Mouse (Mus musculus): Measurements from ENCODE around the gene Mat2a. TPM values are rescaled to one million over a fixed set of nuclear protein-coding genes. Genes with fewer than 3 reads are reported as not detected.
"Not testable (repeated sequence)": the region's sequence is repeated elsewhere in the genome, so short reads cannot be mapped to it uniquely, and the experiment has no call there.

Gene Mat2a
- total and polyA plus RNA-seq, 3 experiments, result 166 to 456 (median 218) TPM

GRCm38 (mm10) chr6:72480422-72480702 is 41.0 kb upstream of the Mat2a start:
- in situ Hi-C loops (cut with MboI; ENCODE audit: low pct_ligation_motif_present, low pct_unique_long_range_greater_than_20kb, low sequenced_read_pairs) (no loop called here), dilution Hi-C loops (cut with MboI; ENCODE audit: extremely low pct_ligation_motif_present, extremely low pct_unique_long_range_greater_than_20kb, low sequenced_read_pairs) (no loop called here)
- DNase-seq (ENCODE audit: extremely low read depth), result no peak
- H3K79me2 ChIP-seq (replicated peaks; ENCODE audit: control insufficient read depth, extremely low read depth, insufficient read depth, poor library complexity, severe bottlenecking), result no peaks in the 10 kb centered on the region
- no peaks in the 10 kb centered on the region for H3K9me3 ChIP-seq (replicated peaks; ENCODE audit: low read length)
- no peaks in the 10 kb centered on the region for H3K27me3 ChIP-seq (replicated peaks)
- no peak overlapping the region for H3K4me2 ChIP-seq (ENCODE audit: insufficient read depth, low read depth, poor library complexity, severe bottlenecking)
- H3K4me1 ChIP-seq (ENCODE audit: control insufficient read depth in 1 of 2, insufficient read depth in 2 of 2), result peaks cover 0 to 6% of the 10 kb centered on the region in 2 experiments; a peak in 1 of 4 replicates
- H3K4me3 ChIP-seq (replicated peaks in 1 of 3; ENCODE audit: low read depth in 2 of 3, low read length in 2 of 3, poor library complexity in 1 of 3), result no peak overlapping the region
- H3K9ac ChIP-seq (ENCODE audit: insufficient read depth, low read depth), result no peak overlapping the region
- TF ChIP-seq ZNF384 (IDR thresholded peaks at IDR 0.05; ENCODE audit: low read depth, low read length) (no peak), RCOR1 (conservative IDR thresholded peaks at IDR 0.05; ENCODE audit: low read depth, low read length) (no peak)
- no peaks in the 10 kb centered on the region for H3K36me3 ChIP-seq (replicated peaks in 1 of 2; ENCODE audit: control insufficient read depth in 1 of 2, insufficient read depth in 1 of 2, low read length in 1 of 2)
- H3K27ac ChIP-seq (ENCODE audit: insufficient read depth, low read depth), result no peak overlapping the region

- in situ Hi-C loops (cut with MboI; ENCODE audit: low pct_ligation_motif_present, low pct_unique_long_range_greater_than_20kb, low sequenced_read_pairs), result no loop called here
- Histone ChIP-seq H3K27ac (ENCODE audit: insufficient read depth, low read depth) (no peak overlapping the region), H3K36me3 (replicated peaks in 1 of 2; ENCODE audit: control insufficient read depth in 1 of 2, insufficient read depth in 1 of 2, low read length in 1 of 2) (no peaks in the 10 kb centered on the region), H3K9me3 (replicated peaks; ENCODE audit: low read length) (no peaks in the 10 kb centered on the region), H3K27me3 (replicated peaks) (no peaks in the 10 kb centered on the region), H3K79me2 (replicated peaks; ENCODE audit: control insufficient read depth, extremely low read depth, insufficient read depth, poor library complexity, severe bottlenecking) (no peaks in the 10 kb centered on the region), H3K4me1 (ENCODE audit: control insufficient read depth in 1 of 2, insufficient read depth in 2 of 2) (peaks cover 0 to 6% of the 10 kb centered on the region in 2 experiments; a peak in 1 of 4 replicates), H3K4me3 (replicated peaks in 1 of 3; ENCODE audit: low read depth in 2 of 3, low read length in 2 of 3, poor library complexity in 1 of 3) (no peak overlapping the region), H3K9ac (ENCODE audit: insufficient read depth, low read depth) (no peak overlapping the region), H3K4me2 (ENCODE audit: insufficient read depth, low read depth, poor library complexity, severe bottlenecking) (no peak overlapping the region)
- dilution Hi-C loops (cut with MboI; ENCODE audit: extremely low pct_ligation_motif_present, extremely low pct_unique_long_range_greater_than_20kb, low sequenced_read_pairs), result no loop called here
- DNase-seq (ENCODE audit: extremely low read depth), result no peak
- TF ChIP-seq CHD1 (IDR thresholded peaks at IDR 0.05; ENCODE audit: low read depth, low read length) (no peak), CHD2 (IDR thresholded peaks at IDR 0.05; ENCODE audit: low read length) (no peak), PAX5 (IDR thresholded peaks at IDR 0.05; ENCODE audit: low read length) (no peak), MAX (IDR thresholded peaks at IDR 0.05; ENCODE audit: low read length) (no peak), MAFK (IDR thresholded peaks at IDR 0.05; ENCODE audit: insufficient replicate concordance, low read length) (no peak), MXI1 (IDR thresholded peaks at IDR 0.05; ENCODE audit: low read depth, low read length) (no peak), POLR2A (IDR thresholded peaks at IDR 0.05; ENCODE audit: low read depth, low read length) (no peak), ZKSCAN1 (IDR thresholded peaks at IDR 0.05; ENCODE audit: borderline replicate concordance, low read depth, low read length) (no peak), ELF1 (IDR thresholded peaks at IDR 0.05; ENCODE audit: low read depth, low read length) (no peak)
Measured at GRCm38 (mm10) chr6:72479645-72480421, 40.5 kb upstream of the Mat2a start.

GRCm38 (mm10) chr6:72478691-72479090 is 39.3 kb upstream of the Mat2a start:
- DNase-seq (ENCODE audit: extremely low read depth); H3K4me1 ChIP-seq (ENCODE audit: control insufficient read depth in 1 of 2, insufficient read depth in 2 of 2); dilution Hi-C loops (cut with MboI; ENCODE audit: extremely low pct_ligation_motif_present, extremely low pct_unique_long_range_greater_than_20kb, low sequenced_read_pairs); in situ Hi-C loops (cut with MboI; ENCODE audit: low pct_ligation_motif_present, low pct_unique_long_range_greater_than_20kb, low sequenced_read_pairs); H3K36me3 ChIP-seq (replicated peaks in 1 of 2; ENCODE audit: control insufficient read depth in 1 of 2, insufficient read depth in 1 of 2, low read length in 1 of 2); H3K4me2 ChIP-seq (ENCODE audit: insufficient read depth, low read depth, poor library complexity, severe bottlenecking); H3K9ac ChIP-seq (ENCODE audit: insufficient read depth, low read depth); H3K4me3 ChIP-seq (replicated peaks in 1 of 3; ENCODE audit: low read depth in 2 of 3, low read length in 2 of 3, poor library complexity in 1 of 3); H3K27me3 ChIP-seq (replicated peaks); H3K79me2 ChIP-seq (replicated peaks; ENCODE audit: control insufficient read depth, extremely low read depth, insufficient read depth, poor library complexity, severe bottlenecking); H3K27ac ChIP-seq (ENCODE audit: insufficient read depth, low read depth); H3K9me3 ChIP-seq (replicated peaks; ENCODE audit: low read length): not testable (repeated sequence)

Measured in CH12.LX (cell line).